Comparison of ENCODE assay signal across 17 mouse cellular contexts in the genomic region with DNA sequence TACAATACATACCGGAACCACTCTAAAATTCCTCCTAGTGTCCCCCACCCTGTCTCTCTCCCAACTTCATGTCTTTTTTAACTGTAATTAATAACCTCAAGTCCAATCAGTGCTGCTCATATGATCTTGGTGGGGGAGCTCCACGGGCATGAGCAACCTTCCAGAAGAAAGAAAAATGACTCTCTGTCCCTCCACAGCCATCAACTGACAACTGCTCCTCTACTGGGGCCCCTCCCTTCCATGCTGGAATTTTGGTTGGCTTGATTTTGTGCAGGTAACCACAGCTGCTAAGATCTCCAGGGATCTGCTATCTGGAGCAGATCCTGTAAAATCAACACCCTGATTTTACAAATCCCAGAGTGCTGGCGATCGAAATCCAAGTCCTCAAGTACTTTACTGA. TPM values are rescaled to one million over a fixed set of nuclear protein-coding genes. Genes with fewer than 3 reads are reported as not detected.
A peak's percentile ranks its signal among the peaks of the same experiment; 100 is the strongest.
DNase-seq lines count a peak whose midpoint lies in the region; ATAC-seq lines count a peak whose summit lies in the region.
"Had no signal": no experiment of that assay in that cellular context is flagged by ENCODE, and none has a peak within 500 bp of the region (broad histone marks: within the 10 kb centered on the region; RNA-seq: fewer than 3 reads in every experiment).

No protein-coding gene starts in this region.

- H3K27me3 ChIP-seq in embryonic facial prominence, embryonic 14.5 days (replicated peaks; ENCODE audit: control insufficient read depth, insufficient read depth, low read length): no peaks in the 10 kb centered on the region
- peaks cover 6% of the 10 kb centered on the region; the same call in 1 of the 2 replicates for H3K27me3 ChIP-seq in embryonic facial prominence, embryonic 10.5 days (replicated peaks; ENCODE audit: low read depth, poor library complexity, severe bottlenecking)
- no peaks in the 10 kb centered on the region for H3K27me3 ChIP-seq in hindbrain, embryonic 16.5 days (replicated peaks; ENCODE audit: control insufficient read depth, insufficient read depth, low read length)
- H3K27me3 ChIP-seq in hindbrain, embryonic 13.5 days: no peaks in the 10 kb centered on the region
- no peaks in the 10 kb centered on the region for H3K27me3 ChIP-seq in midbrain, embryonic 11.5 days (ENCODE audit: control insufficient read depth, insufficient read depth, low read length)
- H3K27me3 ChIP-seq in midbrain, embryonic 10.5 days (ENCODE audit: low read depth, poor library complexity, severe bottlenecking): peaks cover 8% of the 10 kb centered on the region; the same call in 1 of the 2 replicates
- H3K27me3 ChIP-seq: embryonic facial prominence, embryonic 15.5 days; forebrain, embryonic 13.5 days had no signal

- no peak overlapping the region for H3K4me2 ChIP-seq in embryonic facial prominence, embryonic 14.5 days (ENCODE audit: low read depth, low read length)
- no peak overlapping the region for H3K4me2 ChIP-seq in hindbrain, embryonic 16.5 days (ENCODE audit: low read length)
- H3K4me2 ChIP-seq in hindbrain, embryonic 13.5 days: no peak overlapping the region
- H3K4me2 ChIP-seq in midbrain, embryonic 11.5 days: no peak overlapping the region

- ATAC-seq in embryonic facial prominence, embryonic 14.5 days (ENCODE audit: low read depth): no peak
- 0 out of 2 replicates have a peak, but pooled peaks have one; percentile 53 for ATAC-seq in hindbrain, embryonic 16.5 days
- ATAC-seq in hindbrain, embryonic 13.5 days (ENCODE audit: low FRiP score): no peak
- ATAC-seq in midbrain, embryonic 11.5 days (ENCODE audit: low FRiP score): no peak
- ATAC-seq: activated CD4-positive, CD25-positive, alpha-beta regulatory T cell, adult 4 months had no signal

- no peaks in the 10 kb centered on the region for H3K9me3 ChIP-seq in embryonic facial prominence, embryonic 14.5 days (ENCODE audit: control insufficient read depth, low read length)
- H3K9me3 ChIP-seq in embryonic facial prominence, embryonic 10.5 days: no peaks in the 10 kb centered on the region
- no peaks in the 10 kb centered on the region for H3K9me3 ChIP-seq in hindbrain, embryonic 16.5 days (ENCODE audit: control insufficient read depth, low read length)
- H3K9me3 ChIP-seq in hindbrain, embryonic 13.5 days: no peaks in the 10 kb centered on the region
- H3K9me3 ChIP-seq in midbrain, embryonic 11.5 days (ENCODE audit: control insufficient read depth, low read length): no peaks in the 10 kb centered on the region
- no peaks in the 10 kb centered on the region for H3K9me3 ChIP-seq in midbrain, embryonic 10.5 days (replicated peaks)
- H3K9me3 ChIP-seq: embryonic facial prominence, embryonic 15.5 days; forebrain, embryonic 13.5 days; hindbrain, embryonic 10.5 days had no signal

- H3K9ac ChIP-seq in embryonic facial prominence, embryonic 14.5 days (ENCODE audit: low read depth, low read length): 0 out of 2 replicates have a peak overlapping the region, but pooled peaks have one; percentile 25
- H3K9ac ChIP-seq in hindbrain, embryonic 16.5 days (ENCODE audit: low read depth, low read length): no peak overlapping the region
- no peak overlapping the region; the same call in 1 of the 2 replicates for H3K9ac ChIP-seq in hindbrain, embryonic 13.5 days
- H3K9ac ChIP-seq in midbrain, embryonic 11.5 days (ENCODE audit: low read length): no peak overlapping the region
- H3K9ac ChIP-seq: embryonic facial prominence, embryonic 15.5 days; forebrain, embryonic 13.5 days had no signal

- no peaks in the 10 kb centered on the region for H3K4me1 ChIP-seq in embryonic facial prominence, embryonic 14.5 days (ENCODE audit: control insufficient read depth, insufficient read depth, low read length)
- peaks cover 6% of the 10 kb centered on the region for H3K4me1 ChIP-seq in embryonic facial prominence, embryonic 10.5 days
- H3K4me1 ChIP-seq in hindbrain, embryonic 16.5 days (ENCODE audit: control insufficient read depth, insufficient read depth, low read depth, low read length): peaks cover 4% of the 10 kb centered on the region; the same call in 1 of the 2 replicates
- H3K4me1 ChIP-seq in hindbrain, embryonic 13.5 days (replicated peaks): peaks cover 8% of the 10 kb centered on the region
- peaks cover 2% of the 10 kb centered on the region; the same call in 1 of the 2 replicates for H3K4me1 ChIP-seq in midbrain, embryonic 11.5 days (ENCODE audit: control insufficient read depth, insufficient read depth, low read length)
- peaks cover 7% of the 10 kb centered on the region for H3K4me1 ChIP-seq in midbrain, embryonic 10.5 days
- H3K4me1 ChIP-seq: embryonic facial prominence, embryonic 15.5 days had no signal

- 68% methylated on average over 4 of the region's 4 CpGs for WGBS in embryonic facial prominence, embryonic 14.5 days
- 87% methylated on average over 4 of the region's 4 CpGs for WGBS in embryonic facial prominence, embryonic 10.5 days
- WGBS in hindbrain, embryonic 16.5 days: 94% methylated on average over 4 of the region's 4 CpGs
- 88% methylated on average over 4 of the region's 4 CpGs for WGBS in hindbrain, embryonic 13.5 days
- 91% methylated on average over 4 of the region's 4 CpGs for WGBS in midbrain, embryonic 11.5 days
- 90% methylated on average over 4 of the region's 4 CpGs for WGBS in midbrain, embryonic 10.5 days

- H3K36me3 ChIP-seq in embryonic facial prominence, embryonic 14.5 days (ENCODE audit: control insufficient read depth, insufficient read depth, low read length): no peaks in the 10 kb centered on the region
- no peaks in the 10 kb centered on the region for H3K36me3 ChIP-seq in embryonic facial prominence, embryonic 10.5 days (replicated peaks)
- no peaks in the 10 kb centered on the region for H3K36me3 ChIP-seq in hindbrain, embryonic 16.5 days (ENCODE audit: control insufficient read depth, insufficient read depth, low read length)
- H3K36me3 ChIP-seq in hindbrain, embryonic 13.5 days: no peaks in the 10 kb centered on the region
- no peaks in the 10 kb centered on the region for H3K36me3 ChIP-seq in midbrain, embryonic 11.5 days (ENCODE audit: control insufficient read depth, insufficient read depth, low read length)
- H3K36me3 ChIP-seq in midbrain, embryonic 10.5 days: no peaks in the 10 kb centered on the region
- H3K36me3 ChIP-seq: embryonic facial prominence, embryonic 15.5 days; hindbrain, embryonic 10.5 days had no signal

- no peak overlapping the region for H3K4me3 ChIP-seq in embryonic facial prominence, embryonic 14.5 days (ENCODE audit: low read depth, low read length)
- H3K4me3 ChIP-seq in embryonic facial prominence, embryonic 10.5 days: no peak overlapping the region
- no peak overlapping the region for H3K4me3 ChIP-seq in hindbrain, embryonic 16.5 days (ENCODE audit: low read length)
- H3K4me3 ChIP-seq in hindbrain, embryonic 13.5 days: no peak overlapping the region
- no peak overlapping the region for H3K4me3 ChIP-seq in midbrain, embryonic 11.5 days (ENCODE audit: low read depth, low read length)
- H3K4me3 ChIP-seq in midbrain, embryonic 10.5 days: no peak overlapping the region
- H3K4me3 ChIP-seq: forebrain, embryonic 13.5 days had no signal

- no peak for DNase-seq in embryonic facial prominence, embryonic 14.5 days (ENCODE audit: low spot score)
- DNase-seq in embryonic facial prominence, embryonic 10.5 days (ENCODE audit: low spot score): no peak
- DNase-seq in midbrain, embryonic 11.5 days (ENCODE audit: low spot score, missing footprints): peak; percentile 75
- DNase-seq in midbrain, embryonic 10.5 days (ENCODE audit: low spot score): no peak
- DNase-seq: adrenal gland, adult 8-10 months; gastrocnemius, postnatal 10 days had no signal

- H3K27ac ChIP-seq in embryonic facial prominence, embryonic 14.5 days (replicated peaks; ENCODE audit: low read depth, low read length): no peak overlapping the region
- no peak overlapping the region for H3K27ac ChIP-seq in embryonic facial prominence, embryonic 10.5 days (replicated peaks)
- no peak overlapping the region for H3K27ac ChIP-seq in hindbrain, embryonic 16.5 days (ENCODE audit: low read depth, low read length)
- H3K27ac ChIP-seq in hindbrain, embryonic 13.5 days: no peak overlapping the region
- H3K27ac ChIP-seq in midbrain, embryonic 11.5 days (ENCODE audit: low read depth, low read length): no peak overlapping the region
- H3K27ac ChIP-seq in midbrain, embryonic 10.5 days (replicated peaks): no peak overlapping the region
- H3K27ac ChIP-seq: embryonic facial prominence, embryonic 15.5 days; forebrain, embryonic 13.5 days; hindbrain, embryonic 10.5 days; hindbrain, embryonic 14.5 days had no signal

RNA-seq across cellular contexts. Expression of a gene that starts 13.6 kb away (rescaled TPM):
- 0.59 and 1.3 TPM in 2 replicates for polyA plus RNA-seq in embryonic facial prominence, embryonic 14.5 days (2014; fragmentation: Nextera tagmentation; extraction: Ambion mirVana)
- polyA plus RNA-seq in embryonic facial prominence, embryonic 10.5 days (2016; fragmentation: Nextera tagmentation; extraction: Ambion mirVana): not detected in 2 replicates
- 15.9 and 16.1 TPM in 2 replicates for polyA plus RNA-seq in hindbrain, embryonic 16.5 days (2015; fragmentation: Nextera tagmentation; extraction: Ambion mirVana)
- polyA plus RNA-seq in hindbrain, embryonic 13.5 days (2015; fragmentation: Nextera tagmentation; extraction: Ambion mirVana): 4.4 and 4.8 TPM in 2 replicates
- polyA plus RNA-seq in midbrain, embryonic 11.5 days (2014; fragmentation: Nextera tagmentation; extraction: Ambion mirVana): 0.28 and 0.33 TPM in 2 replicates
- polyA plus RNA-seq in midbrain, embryonic 10.5 days (2016; fragmentation: Nextera tagmentation; extraction: Ambion mirVana): 0.07 and 0.12 TPM in 2 replicates
- polyA plus RNA-seq: heart, embryonic 14.5 days had no signal

RNA-seq across cellular contexts. Expression of a gene that starts 40.4 kb away (rescaled TPM):
- 0.67 and 1.1 TPM in 2 replicates for polyA plus RNA-seq in embryonic facial prominence, embryonic 14.5 days (2014; fragmentation: Nextera tagmentation; extraction: Ambion mirVana)
- polyA plus RNA-seq in embryonic facial prominence, embryonic 10.5 days (2016; fragmentation: Nextera tagmentation; extraction: Ambion mirVana): 0.10 and 0.24 TPM in 2 replicates
- polyA plus RNA-seq in hindbrain, embryonic 16.5 days (2015; fragmentation: Nextera tagmentation; extraction: Ambion mirVana): 8.7 and 14.9 TPM in 2 replicates
- polyA plus RNA-seq in hindbrain, embryonic 13.5 days (2015; fragmentation: Nextera tagmentation; extraction: Ambion mirVana): 8.3 and 9.8 TPM in 2 replicates
- 0.42 and 0.51 TPM in 2 replicates for polyA plus RNA-seq in midbrain, embryonic 11.5 days (2014; fragmentation: Nextera tagmentation; extraction: Ambion mirVana)
- polyA plus RNA-seq in midbrain, embryonic 10.5 days (2016; fragmentation: Nextera tagmentation; extraction: Ambion mirVana): 0.06 and 0.47 TPM in 2 replicates
- polyA plus RNA-seq: activated CD4-positive, CD25-positive, alpha-beta regulatory T cell, adult 4 months; heart, embryonic 11.5 days; heart, embryonic 14.5 days; heart, postnatal 0 days; intestine, embryonic 14.5 days had no signal
